Mouse (Mus musculus) embryo, embryonic 11 days (tissue): ENCODE data around the gene Spon1.
A peak's percentile ranks its signal among the peaks of the same experiment; 100 is the strongest.

Experiments used
- DNase-seq: peaks from one replicate; pipeline ENCODE4 v3.0.0-alpha.2; 2015

Gene Spon1

GRCm38 (mm10) chr7:113909161-113909825 is 143.5 kb downstream of the Spon1 start:
- peak; percentile 49 for DNase-seq

- no peak for DNase-seq
Measured at GRCm38 (mm10) chr7:113910856-113911255, 145.1 kb downstream of the Spon1 start.

- DNase-seq = no peak
Measured at GRCm38 (mm10) chr7:113915936-113916335, 150.1 kb downstream of the Spon1 start.

- DNase-seq = no peak
Measured at GRCm38 (mm10) chr7:113918916-113919315, 153.1 kb downstream of the Spon1 start.

GRCm38 (mm10) chr7:113919505-113919904 is 153.7 kb downstream of the Spon1 start:
- no peak for DNase-seq

- DNase-seq = no peak
Measured at GRCm38 (mm10) chr7:113920056-113920455, 154.3 kb downstream of the Spon1 start.

GRCm38 (mm10) chr7:113924561-113924960 is 158.8 kb downstream of the Spon1 start:
- no peak for DNase-seq

GRCm38 (mm10) chr7:113950888-113951287 is 185.1 kb downstream of the Spon1 start:
- no peak for DNase-seq

- no peak for DNase-seq
Measured at GRCm38 (mm10) chr7:113955431-113955830, 189.6 kb downstream of the Spon1 start.

GRCm38 (mm10) chr7:113960841-113961499 is 195.2 kb downstream of the Spon1 start:
- DNase-seq = no peak

GRCm38 (mm10) chr7:113961500-113961895 is 195.7 kb downstream of the Spon1 start:
- no peak for DNase-seq

- DNase-seq = no peak
Measured at GRCm38 (mm10) chr7:113962078-113962477, 196.3 kb downstream of the Spon1 start.

GRCm38 (mm10) chr7:113963766-113964165 is 198.0 kb downstream of the Spon1 start:
- DNase-seq = no peak

- no peak for DNase-seq
Measured at GRCm38 (mm10) chr7:113965625-113966024, 199.8 kb downstream of the Spon1 start.

GRCm38 (mm10) chr7:113969182-113969581 is 203.4 kb downstream of the Spon1 start:
- no peak for DNase-seq

- DNase-seq = no peak
Measured at GRCm38 (mm10) chr7:113972536-113972935, 206.7 kb downstream of the Spon1 start.

GRCm38 (mm10) chr7:113986406-113987134 is 220.8 kb downstream of the Spon1 start:
- no peak for DNase-seq

GRCm38 (mm10) chr7:113988156-113988555 is 222.4 kb downstream of the Spon1 start:
- no peak for DNase-seq

- DNase-seq = no peak
Measured at GRCm38 (mm10) chr7:113997675-113998354, 232.0 kb downstream of the Spon1 start.

- DNase-seq = peak; percentile 33
Measured at GRCm38 (mm10) chr7:114004171-114004570, 238.4 kb downstream of the Spon1 start.

- no peak for DNase-seq
Measured at GRCm38 (mm10) chr7:114005499-114005898, 239.7 kb downstream of the Spon1 start.

- DNase-seq = no peak
Measured at GRCm38 (mm10) chr7:114006456-114006855, 240.7 kb downstream of the Spon1 start.

- peak; percentile 37 for DNase-seq
Measured at GRCm38 (mm10) chr7:114007565-114007964, 241.8 kb downstream of the Spon1 start.
